Mouse (Mus musculus): Measurements from ENCODE around the gene Ptprcap. TPM values are rescaled to one million over a fixed set of nuclear protein-coding genes. Genes with fewer than 3 reads are reported as not detected.

Gene Ptprcap
- polyA plus RNA-seq, 1 experiment from 2014 or later, result 5.1 TPM

DNA sequence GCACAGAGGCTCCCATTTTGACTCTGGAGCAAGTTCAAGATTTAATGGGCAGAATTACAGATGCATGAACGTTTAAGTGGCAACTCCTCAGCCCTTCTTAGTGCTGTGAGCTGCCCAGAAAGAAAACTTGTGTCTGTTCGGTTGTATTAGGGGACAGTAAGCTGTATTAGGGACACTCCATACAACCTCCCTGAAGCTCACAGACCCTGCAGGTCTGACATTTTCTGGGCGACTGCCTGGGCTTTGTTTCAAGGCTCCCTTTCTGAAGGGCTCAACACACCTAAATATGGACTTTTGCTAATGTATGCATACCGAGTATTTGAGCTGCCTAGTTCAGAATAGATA, 10.1 kb downstream of the Ptprcap start:
- Histone ChIP-seq H3K9ac (ENCODE audit: low read depth, low read length) (peak overlapping the region; percentile 89), H3K27ac (replicated peaks; ENCODE audit: low read depth, low read length) (peak overlapping the region; percentile 67), H3K27me3 (replicated peaks; ENCODE audit: control insufficient read depth, insufficient read depth, low read length) (no peaks in the 10 kb centered on the region), H3K9me3 (ENCODE audit: control insufficient read depth, low read length) (no peaks in the 10 kb centered on the region), H3K4me3 (ENCODE audit: low read depth, low read length) (peak overlapping the region; percentile 82), H3K36me3 (ENCODE audit: control insufficient read depth, insufficient read depth, low read length) (peaks cover 31% of the 10 kb centered on the region), H3K4me1 (ENCODE audit: control insufficient read depth, insufficient read depth, low read length) (peaks cover 10% of the 10 kb centered on the region; the same call in 1 of the 2 replicates), H3K4me2 (ENCODE audit: low read depth, low read length) (peak overlapping the region; percentile 95)
- ATAC-seq (ENCODE audit: low read depth) (no peak), DNase-seq (ENCODE audit: low spot score) (no peak)
- WGBS, result 33% methylated on average over 4 of the region's 4 CpGs

DNA sequence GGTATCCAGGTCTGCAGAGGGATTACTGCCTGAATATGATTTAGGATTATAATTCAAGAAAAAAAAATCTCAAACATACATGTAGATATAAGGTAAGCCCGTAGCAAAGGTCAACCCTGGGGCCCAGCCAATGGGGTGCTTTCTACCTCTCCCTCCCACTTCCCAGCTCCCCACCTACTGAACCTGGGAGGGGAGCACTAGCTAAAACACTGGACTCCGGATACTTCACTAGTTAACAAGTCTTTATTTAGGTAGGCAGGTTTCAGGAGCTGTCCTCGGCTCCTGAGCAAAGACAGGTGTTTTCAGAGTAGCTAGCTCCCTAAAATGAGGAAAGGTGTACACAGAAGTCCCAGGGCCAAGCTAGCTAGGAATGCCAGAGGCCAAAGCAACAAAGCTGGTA, 10.7 kb downstream of the Ptprcap start:
- WGBS, result 80% methylated on average over 3 of the region's 3 CpGs
- H3K36me3 ChIP-seq (ENCODE audit: control insufficient read depth, insufficient read depth, low read length), result peaks cover 25% of the 10 kb centered on the region
- no peak for DNase-seq (ENCODE audit: low spot score)
- no peaks in the 10 kb centered on the region for H3K9me3 ChIP-seq (ENCODE audit: control insufficient read depth, low read length)
- no peak overlapping the region for H3K9ac ChIP-seq (ENCODE audit: low read depth, low read length)
- H3K4me3 ChIP-seq (ENCODE audit: low read depth, low read length), result no peak overlapping the region
- 0 out of 2 replicates have a peak overlapping the region, but pooled peaks have one; percentile 95 for H3K4me2 ChIP-seq (ENCODE audit: low read depth, low read length)
- no peak for ATAC-seq (ENCODE audit: low read depth)
- no peaks in the 10 kb centered on the region for H3K27me3 ChIP-seq (replicated peaks; ENCODE audit: control insufficient read depth, insufficient read depth, low read length)
- H3K27ac ChIP-seq (replicated peaks; ENCODE audit: low read depth, low read length), result no peak overlapping the region
- peaks cover 10% of the 10 kb centered on the region; the same call in 1 of the 2 replicates for H3K4me1 ChIP-seq (ENCODE audit: control insufficient read depth, insufficient read depth, low read length)

DNA sequence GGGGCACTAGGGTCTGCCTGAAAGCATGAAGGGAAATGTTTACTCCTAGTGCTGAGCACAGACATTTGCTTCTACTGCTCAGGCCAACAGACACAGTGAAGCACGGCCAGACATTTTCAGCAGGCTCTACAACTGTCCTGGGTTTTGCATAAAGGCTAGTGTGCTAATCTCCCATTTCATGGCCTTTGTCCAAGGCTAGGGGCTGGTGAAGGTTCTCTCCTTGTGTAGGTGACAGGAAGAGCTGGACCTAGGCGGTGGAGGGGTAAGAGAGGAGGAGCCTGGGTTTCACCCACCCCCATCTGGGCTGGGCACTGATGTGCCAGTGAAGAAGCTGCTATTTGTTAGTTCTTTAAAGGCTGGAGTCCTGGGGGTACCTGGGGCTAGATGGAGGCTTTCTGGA, 11.3 kb downstream of the Ptprcap start:
- H3K4me2 ChIP-seq (ENCODE audit: low read depth, low read length), result no peak overlapping the region
- peaks cover 19% of the 10 kb centered on the region for H3K36me3 ChIP-seq (ENCODE audit: control insufficient read depth, insufficient read depth, low read length)
- H3K9ac ChIP-seq (ENCODE audit: low read depth, low read length), result no peak overlapping the region
- ATAC-seq (ENCODE audit: low read depth), result no peak
- no peaks in the 10 kb centered on the region for H3K9me3 ChIP-seq (ENCODE audit: control insufficient read depth, low read length)
- WGBS, result 72% methylated on average over 2 of the region's 2 CpGs
- H3K27me3 ChIP-seq (replicated peaks; ENCODE audit: control insufficient read depth, insufficient read depth, low read length), result no peaks in the 10 kb centered on the region
- peaks cover 11% of the 10 kb centered on the region for H3K4me1 ChIP-seq (ENCODE audit: control insufficient read depth, insufficient read depth, low read length)
- no peak overlapping the region for H3K27ac ChIP-seq (replicated peaks; ENCODE audit: low read depth, low read length)
- no peak for DNase-seq (ENCODE audit: low spot score)
- no peak overlapping the region for H3K4me3 ChIP-seq (ENCODE audit: low read depth, low read length)

DNA sequence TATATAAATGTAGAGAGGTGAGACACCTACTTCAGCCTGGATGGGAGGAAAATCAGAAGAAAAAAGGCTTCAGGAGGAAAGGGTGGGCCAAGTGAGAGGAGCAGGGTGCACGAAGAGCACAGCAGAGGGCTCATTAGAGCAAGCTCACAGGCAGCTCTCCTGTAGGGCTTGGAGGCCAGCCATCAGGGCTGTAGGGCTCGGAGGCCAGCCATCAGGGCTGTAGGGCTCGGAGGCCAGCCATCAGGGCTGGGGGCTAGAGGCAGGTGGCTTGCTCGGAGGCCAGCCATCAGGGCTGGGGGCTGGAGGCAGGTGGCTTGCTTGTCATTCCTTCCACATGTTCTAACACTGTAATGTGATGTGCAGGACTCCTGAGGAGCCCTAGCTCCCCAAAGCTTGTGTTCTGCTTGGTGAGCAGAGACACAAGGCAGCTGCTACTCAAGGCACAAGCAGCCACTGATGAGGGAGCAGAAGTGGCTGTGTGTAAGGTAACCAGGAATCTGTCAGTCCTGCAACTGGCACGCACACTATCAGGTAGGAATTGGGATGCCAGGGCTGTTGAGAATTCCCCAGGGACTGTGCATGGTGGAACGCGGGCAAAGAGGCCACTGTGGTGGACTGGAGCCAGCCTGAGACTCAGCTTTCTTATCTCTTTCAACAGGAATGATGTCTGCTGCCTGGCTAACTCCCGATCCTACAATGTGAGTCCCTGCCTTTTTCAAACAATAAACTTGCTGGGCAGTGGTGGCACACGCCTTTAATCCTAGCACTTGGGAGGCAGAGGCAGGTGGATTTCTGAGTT, 13.5 kb downstream of the Ptprcap start:
- ATAC-seq (ENCODE audit: low read depth) (no peak), DNase-seq (ENCODE audit: low spot score) (no peak)
- H3K9ac ChIP-seq (ENCODE audit: low read depth, low read length), result no peak overlapping the region
- H3K27ac ChIP-seq (replicated peaks; ENCODE audit: low read depth, low read length), result no peak overlapping the region
- H3K4me3 ChIP-seq (ENCODE audit: low read depth, low read length), result no peak overlapping the region
- H3K9me3 ChIP-seq (ENCODE audit: control insufficient read depth, low read length), result no peaks in the 10 kb centered on the region
- H3K4me1 ChIP-seq (ENCODE audit: control insufficient read depth, insufficient read depth, low read length), result peaks cover 20% of the 10 kb centered on the region
- no peak overlapping the region for H3K4me2 ChIP-seq (ENCODE audit: low read depth, low read length)
- WGBS, result 78% methylated on average over 8 of the region's 9 CpGs
- H3K36me3 ChIP-seq (ENCODE audit: control insufficient read depth, insufficient read depth, low read length), result peaks cover under 1% of the 10 kb centered on the region; the same call in 1 of the 2 replicates
- no peaks in the 10 kb centered on the region for H3K27me3 ChIP-seq (replicated peaks; ENCODE audit: control insufficient read depth, insufficient read depth, low read length)

DNA sequence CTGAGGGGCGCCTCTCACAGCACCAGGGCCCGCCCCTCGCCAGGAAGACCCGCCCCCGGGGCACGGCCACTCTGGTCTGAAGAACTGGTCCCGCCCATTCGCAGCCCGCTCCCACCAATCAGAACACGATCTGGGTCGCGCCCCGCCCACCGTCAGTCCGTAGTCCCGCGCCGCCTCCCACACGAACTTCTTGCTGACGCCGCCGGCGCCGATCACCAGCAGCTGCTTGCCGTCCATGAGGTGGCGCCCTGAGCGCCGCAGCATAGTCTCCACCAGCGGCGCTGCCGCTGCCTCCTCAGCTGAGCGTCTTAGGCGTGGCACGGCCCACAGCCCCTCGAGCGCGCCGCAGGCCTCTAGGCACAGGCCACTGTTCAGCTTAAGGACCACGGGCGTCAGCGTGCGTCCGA, 16.0 kb downstream of the Ptprcap start:
- ATAC-seq (ENCODE audit: low read depth), result peak; percentile 96
- WGBS, result under 1% methylated on average over 41 of the region's 43 CpGs
- peak; percentile 99 for DNase-seq (ENCODE audit: low spot score)
- H3K27me3 ChIP-seq (replicated peaks; ENCODE audit: control insufficient read depth, insufficient read depth, low read length), result no peaks in the 10 kb centered on the region
- peaks cover 11% of the 10 kb centered on the region for H3K4me1 ChIP-seq (ENCODE audit: control insufficient read depth, insufficient read depth, low read length)
- peak overlapping the region; percentile 90 for H3K27ac ChIP-seq (replicated peaks; ENCODE audit: low read depth, low read length)
- H3K9ac ChIP-seq (ENCODE audit: low read depth, low read length), result peak overlapping the region; percentile 87
- H3K9me3 ChIP-seq (ENCODE audit: control insufficient read depth, low read length), result no peaks in the 10 kb centered on the region
- no peaks in the 10 kb centered on the region for H3K36me3 ChIP-seq (ENCODE audit: control insufficient read depth, insufficient read depth, low read length)
- H3K4me2 ChIP-seq (ENCODE audit: low read depth, low read length), result peak overlapping the region; percentile 96
- H3K4me3 ChIP-seq (ENCODE audit: low read depth, low read length), result peak overlapping the region; percentile 55

DNA sequence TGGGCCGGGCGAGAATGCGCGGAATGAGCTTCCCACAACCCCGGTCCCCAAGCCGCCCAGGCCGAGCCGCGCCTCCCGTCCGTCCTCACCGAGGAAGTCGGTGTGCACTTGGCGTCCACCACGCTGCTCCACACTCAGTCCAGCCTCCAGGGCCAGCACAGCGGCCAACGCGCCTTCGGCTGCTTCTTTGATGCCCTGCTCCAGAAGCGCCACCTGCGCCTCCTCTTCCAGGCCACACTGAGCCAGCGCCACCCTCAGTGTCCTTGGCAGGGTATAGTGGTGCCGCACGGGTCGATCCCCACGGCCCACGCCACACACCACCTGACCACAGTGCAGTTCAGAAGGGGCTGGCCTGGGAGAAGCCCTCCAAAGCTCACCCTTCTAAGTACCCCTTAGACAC, 16.4 kb downstream of the Ptprcap start:
- 7% methylated on average over 18 of the region's 27 CpGs for WGBS
- H3K4me2 ChIP-seq (ENCODE audit: low read depth, low read length), result peak overlapping the region; percentile 96
- no peaks in the 10 kb centered on the region for H3K36me3 ChIP-seq (ENCODE audit: control insufficient read depth, insufficient read depth, low read length)
- H3K9me3 ChIP-seq (ENCODE audit: control insufficient read depth, low read length), result no peaks in the 10 kb centered on the region
- peak overlapping the region; percentile 55 for H3K4me3 ChIP-seq (ENCODE audit: low read depth, low read length)
- H3K4me1 ChIP-seq (ENCODE audit: control insufficient read depth, insufficient read depth, low read length), result peaks cover 11% of the 10 kb centered on the region
- peak overlapping the region; percentile 87 for H3K9ac ChIP-seq (ENCODE audit: low read depth, low read length)
- DNase-seq (ENCODE audit: low spot score), result no peak
- no peaks in the 10 kb centered on the region for H3K27me3 ChIP-seq (replicated peaks; ENCODE audit: control insufficient read depth, insufficient read depth, low read length)
- peak overlapping the region; percentile 90 for H3K27ac ChIP-seq (replicated peaks; ENCODE audit: low read depth, low read length)
- ATAC-seq (ENCODE audit: low read depth), result peak; percentile 34

DNA sequence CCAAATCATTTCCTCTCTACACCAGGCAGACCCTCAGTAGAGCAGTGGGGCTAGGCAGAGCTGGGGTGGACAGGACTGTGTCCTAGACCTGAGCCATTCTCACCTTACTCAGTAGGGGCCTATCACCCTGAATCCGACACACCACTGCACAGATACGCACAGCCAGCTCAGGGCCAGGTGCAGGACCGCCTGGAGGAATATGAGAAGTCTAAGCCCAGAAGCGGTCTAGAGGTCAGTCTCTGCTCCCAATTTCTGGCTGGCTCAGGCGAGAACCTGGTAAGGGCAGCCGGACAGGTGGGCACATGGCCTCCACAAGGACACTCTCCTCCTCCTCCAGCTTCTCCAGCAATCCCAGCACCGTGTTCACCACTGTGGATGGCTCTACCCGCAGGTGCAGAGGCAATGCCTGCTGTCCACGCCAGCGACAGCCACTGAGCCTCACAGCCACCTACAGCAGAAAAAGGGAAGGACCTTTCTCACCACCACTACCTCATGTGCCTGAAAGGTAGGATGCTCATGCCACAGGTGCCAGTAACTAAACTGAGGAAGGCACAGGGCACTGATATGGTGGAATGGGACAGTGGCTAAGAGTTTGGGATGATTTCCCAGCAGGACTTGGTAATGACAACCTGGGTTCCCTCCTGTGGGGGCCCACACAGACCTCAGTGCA, 17.5 kb downstream of the Ptprcap start:
- ATAC-seq (ENCODE audit: low read depth), result no peak
- H3K9ac ChIP-seq (ENCODE audit: low read depth, low read length), result no peak overlapping the region
- H3K4me3 ChIP-seq (ENCODE audit: low read depth, low read length), result no peak overlapping the region

DNA sequence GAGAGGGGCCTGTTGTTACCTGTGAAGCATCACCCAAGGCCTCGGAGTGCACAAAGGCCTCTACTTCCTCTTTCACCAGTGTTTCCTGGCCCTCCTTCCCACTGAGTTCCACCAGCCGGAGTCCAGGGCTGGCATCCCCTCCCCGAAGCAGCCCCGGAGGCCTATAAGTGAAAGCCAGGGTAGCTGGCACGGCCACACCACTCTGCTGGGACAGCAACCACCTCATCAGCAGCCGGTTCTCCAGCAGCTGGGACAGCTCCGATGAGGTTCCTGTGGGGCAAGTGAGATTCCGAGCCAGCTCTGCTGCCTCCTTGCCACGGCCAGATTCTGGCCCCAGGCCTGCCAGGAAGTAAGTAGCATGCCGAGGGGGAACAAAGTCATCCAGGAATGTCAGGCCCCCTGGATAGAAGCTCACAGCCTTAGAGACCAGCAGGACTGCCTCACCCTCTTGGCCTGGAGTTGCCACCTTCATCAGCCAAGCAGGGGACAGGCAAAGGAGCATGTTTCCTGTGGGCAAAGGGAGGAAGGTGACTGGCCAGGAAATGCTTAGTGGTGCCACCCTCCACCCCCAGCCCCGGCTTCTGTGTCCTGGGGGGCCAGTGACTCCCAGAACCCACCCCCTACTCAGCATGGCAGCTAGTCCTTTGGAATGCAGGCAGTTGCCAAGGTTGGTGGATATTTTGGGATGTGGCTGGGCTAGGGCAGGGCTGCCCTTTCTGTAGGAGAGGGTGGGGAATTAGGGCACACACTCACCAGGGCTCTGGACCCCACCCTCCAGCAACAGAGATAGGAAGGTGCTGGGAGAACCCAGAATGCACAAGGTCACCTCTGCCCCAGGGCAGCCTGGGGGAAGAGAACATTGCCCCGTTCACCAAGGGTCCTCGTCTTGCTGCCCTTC, 18.2 kb downstream of the Ptprcap start:
- no peaks in the 10 kb centered on the region for H3K27me3 ChIP-seq (replicated peaks; ENCODE audit: control insufficient read depth, insufficient read depth, low read length)
- 0 out of 2 replicates have a peak overlapping the region, but pooled peaks have one; percentile 15 for H3K9ac ChIP-seq (ENCODE audit: low read depth, low read length)
- no peaks in the 10 kb centered on the region for H3K36me3 ChIP-seq (ENCODE audit: control insufficient read depth, insufficient read depth, low read length)
- ATAC-seq (ENCODE audit: low read depth) (no peak), DNase-seq (ENCODE audit: low spot score) (no peak)
- no peaks in the 10 kb centered on the region for H3K9me3 ChIP-seq (ENCODE audit: control insufficient read depth, low read length)
- no peak overlapping the region for H3K4me3 ChIP-seq (ENCODE audit: low read depth, low read length)
- no peak overlapping the region; the same call in 1 of the 2 replicates for H3K27ac ChIP-seq (replicated peaks; ENCODE audit: low read depth, low read length)
- WGBS, result 44% methylated on average over 12 of the region's 13 CpGs
- peaks cover 16% of the 10 kb centered on the region for H3K4me1 ChIP-seq (ENCODE audit: control insufficient read depth, insufficient read depth, low read length)
- H3K4me2 ChIP-seq (ENCODE audit: low read depth, low read length), result no peak overlapping the region

More for the DNA sequence above, 17.5 kb downstream of the Ptprcap start:
- Histone ChIP-seq H3K9me3 (ENCODE audit: control insufficient read depth, low read length) (no peaks in the 10 kb centered on the region), H3K4me1 (ENCODE audit: control insufficient read depth, insufficient read depth, low read length) (peaks cover 16% of the 10 kb centered on the region), H3K27me3 (replicated peaks; ENCODE audit: control insufficient read depth, insufficient read depth, low read length) (no peaks in the 10 kb centered on the region), H3K27ac (replicated peaks; ENCODE audit: low read depth, low read length) (no peak overlapping the region), H3K36me3 (ENCODE audit: control insufficient read depth, insufficient read depth, low read length) (no peaks in the 10 kb centered on the region), H3K4me2 (ENCODE audit: low read depth, low read length) (no peak overlapping the region)
- no peak for DNase-seq (ENCODE audit: low spot score)
- WGBS, result 90% methylated on average over 9 of the region's 10 CpGs
